Mouse (Mus musculus): ENCODE results near the gene Mcl1.
"Not testable (repeated sequence)": the region's sequence is repeated elsewhere in the genome, so short reads cannot be mapped to it uniquely, and the experiment has no call there.

Mcl1 gene

GRCm38 (mm10) chr3:95685301-95685700 lies 26.7 kb downstream of the Mcl1 start:
- no peak for DNase-seq (ENCODE audit: extremely low read depth, low read depth, low spot score)

- no peak for DNase-seq (ENCODE audit: extremely low read depth, low read depth, low spot score)
Observed at GRCm38 (mm10) chr3:95685701-95686100, 27.1 kb downstream of the Mcl1 start.

DNA sequence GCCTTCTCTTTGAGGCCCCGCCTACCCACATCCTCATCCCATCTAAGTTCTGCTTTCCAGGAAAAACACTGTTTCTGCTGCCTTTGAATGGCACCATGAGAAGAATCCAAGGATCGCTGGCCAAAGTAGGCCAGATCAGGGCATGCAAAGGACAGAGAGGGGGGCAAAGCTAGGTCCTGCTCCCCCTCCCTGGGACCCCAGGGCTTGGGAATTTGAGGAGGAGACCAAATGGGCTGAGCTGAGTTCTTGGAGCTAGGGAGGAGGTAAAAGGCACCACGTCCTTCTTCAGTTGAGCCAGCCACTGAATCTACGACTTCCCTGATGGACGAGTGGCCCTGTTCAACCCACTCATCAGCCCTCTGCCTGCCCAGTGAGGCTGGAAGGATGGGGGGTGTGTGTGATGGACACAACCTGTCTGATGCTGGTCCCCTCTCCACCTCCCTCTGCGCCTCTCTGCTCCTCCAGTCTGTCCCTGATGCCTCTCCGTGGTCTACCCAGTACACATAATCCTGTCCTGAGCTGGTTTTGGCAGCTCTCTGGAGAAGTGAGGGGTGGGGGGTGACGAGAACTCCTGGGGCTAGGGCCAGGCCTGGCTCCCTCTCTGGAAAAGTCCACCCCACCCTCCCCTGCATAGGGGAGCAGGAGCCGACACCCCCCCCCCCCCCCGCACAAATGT lies 28.0 kb downstream of the Mcl1 start:
- no peak for DNase-seq (ENCODE audit: extremely low read depth, low read depth, low spot score)

DNA sequence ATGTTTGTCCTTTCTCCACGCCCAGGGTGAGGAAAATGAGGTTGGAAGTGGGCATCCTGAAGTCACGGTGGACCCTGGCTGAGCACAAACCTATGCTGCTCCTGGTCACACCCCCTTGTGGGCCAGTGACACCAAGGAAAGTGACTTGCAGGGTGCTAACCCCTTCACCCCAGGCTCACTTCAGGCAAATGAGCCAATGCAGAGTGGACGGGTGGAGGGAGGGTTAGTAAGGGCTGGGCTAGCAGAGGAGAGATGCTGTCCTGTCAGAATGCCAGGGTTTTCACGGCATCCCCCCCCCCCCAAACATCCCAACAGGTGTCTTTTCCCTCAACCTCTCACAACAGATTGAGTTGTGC lies 28.6 kb downstream of the Mcl1 start:
- DNase-seq (ENCODE audit: extremely low read depth, low read depth, low spot score) = no peak

GRCm38 (mm10) chr3:95687524-95688421 lies 29.2 kb downstream of the Mcl1 start, which contains the start of gene Adamtsl4:
Gene Adamtsl4 (minus strand): TSS chr3:95687917.
- DNase-seq (ENCODE audit: extremely low read depth, low read depth, low spot score) = no peak

DNA sequence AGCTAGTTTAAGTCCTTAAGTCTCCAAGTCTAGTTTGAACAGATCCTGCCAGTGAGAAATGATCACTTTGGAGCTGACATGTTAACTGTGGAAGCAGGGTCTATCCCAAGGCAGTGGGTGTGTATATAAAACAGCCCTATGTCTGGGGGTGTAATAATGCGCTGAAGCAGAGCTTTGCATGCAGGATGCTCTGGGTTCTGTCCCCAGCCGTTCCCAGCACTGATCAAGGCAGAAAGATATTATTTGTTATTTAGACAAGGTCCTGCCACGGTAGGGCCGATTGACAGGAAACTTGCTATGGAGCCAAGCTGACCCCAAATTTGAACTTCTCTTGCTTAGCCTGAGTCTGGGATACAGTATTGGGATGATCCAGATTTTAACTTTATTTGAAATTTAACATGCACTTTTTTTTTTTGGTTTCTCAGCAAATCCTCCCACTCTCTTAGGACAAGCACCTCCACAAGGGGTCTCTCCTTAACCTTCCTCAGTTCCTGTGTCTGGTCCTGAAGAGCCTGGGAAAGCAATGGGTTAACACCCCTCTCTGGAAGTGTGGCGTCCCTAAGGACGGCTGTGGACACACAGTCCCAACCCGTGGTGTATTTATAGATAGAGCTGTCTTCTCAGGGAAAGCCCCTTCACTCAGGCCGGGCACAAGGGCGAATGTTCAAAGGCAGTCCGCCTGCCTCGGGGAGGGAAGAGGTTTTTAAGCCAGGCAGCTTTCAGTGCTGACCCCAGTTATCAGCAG lies 30.8 kb downstream of the Mcl1 start:
- no peak for DNase-seq (ENCODE audit: extremely low read depth, low read depth, low spot score)

DNA sequence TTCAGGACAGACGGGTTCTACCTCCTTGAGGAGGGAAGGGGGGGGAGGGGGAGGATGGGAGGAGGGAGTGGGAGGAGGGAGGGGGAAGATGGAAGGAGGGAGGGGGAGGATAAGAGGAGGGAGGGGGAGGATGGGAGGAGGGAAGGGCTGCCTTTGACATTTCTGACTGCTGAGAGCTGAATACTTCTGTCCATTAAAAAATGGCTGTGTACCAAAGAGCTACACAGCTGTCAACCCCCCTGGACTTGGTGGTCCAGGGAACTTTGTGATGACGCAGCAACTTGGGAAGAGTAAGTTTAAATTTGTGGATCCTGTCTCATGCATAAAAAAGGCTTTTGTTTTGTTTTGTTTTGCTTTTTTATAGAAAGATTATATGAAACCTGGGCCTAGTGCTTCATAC lies 31.4 kb downstream of the Mcl1 start:
- DNase-seq (ENCODE audit: extremely low read depth, low read depth, low spot score) = no peak

DNA sequence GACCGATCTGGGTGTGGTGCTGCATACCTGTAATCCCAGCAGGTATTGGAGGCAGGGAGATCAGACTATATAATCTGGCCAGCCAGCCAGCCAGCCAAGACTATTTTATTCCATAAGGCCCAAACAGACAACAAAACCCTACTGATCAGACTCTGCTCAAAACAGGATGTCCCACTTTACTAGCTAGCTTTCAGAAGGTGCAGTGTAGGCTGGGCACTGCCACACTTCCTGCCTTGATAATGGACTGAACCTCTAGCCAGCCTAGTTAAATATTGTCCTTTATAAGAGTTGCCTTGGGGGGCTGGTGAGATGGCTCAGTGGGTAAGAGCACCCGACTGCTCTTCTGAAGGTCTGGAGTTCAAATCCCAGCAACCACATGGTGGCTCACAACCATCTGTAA lies 32.0 kb downstream of the Mcl1 start:
- DNase-seq (ENCODE audit: extremely low read depth, low read depth, low spot score) = not testable (repeated sequence)

DNA sequence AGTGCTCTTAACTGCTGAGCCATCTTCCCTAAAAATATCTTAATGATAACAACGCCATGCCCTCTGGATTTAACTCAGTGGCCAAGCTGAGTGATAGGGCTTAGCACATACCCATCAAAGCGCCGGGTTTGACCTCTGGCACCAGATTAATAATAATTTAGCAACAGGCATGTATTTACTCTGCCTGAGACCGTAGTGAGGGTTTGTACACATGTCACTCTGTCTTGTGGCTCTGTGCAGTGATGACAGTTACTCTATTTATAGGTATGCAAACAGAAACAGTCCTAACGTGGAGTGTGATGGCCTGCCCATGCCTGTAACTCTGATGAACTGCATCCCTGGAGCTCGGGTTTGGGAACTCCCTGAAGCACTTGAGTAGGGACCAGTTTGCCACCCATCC lies 34.1 kb downstream of the Mcl1 start:
- DNase-seq (ENCODE audit: extremely low read depth, low read depth, low spot score) = no peak

DNA sequence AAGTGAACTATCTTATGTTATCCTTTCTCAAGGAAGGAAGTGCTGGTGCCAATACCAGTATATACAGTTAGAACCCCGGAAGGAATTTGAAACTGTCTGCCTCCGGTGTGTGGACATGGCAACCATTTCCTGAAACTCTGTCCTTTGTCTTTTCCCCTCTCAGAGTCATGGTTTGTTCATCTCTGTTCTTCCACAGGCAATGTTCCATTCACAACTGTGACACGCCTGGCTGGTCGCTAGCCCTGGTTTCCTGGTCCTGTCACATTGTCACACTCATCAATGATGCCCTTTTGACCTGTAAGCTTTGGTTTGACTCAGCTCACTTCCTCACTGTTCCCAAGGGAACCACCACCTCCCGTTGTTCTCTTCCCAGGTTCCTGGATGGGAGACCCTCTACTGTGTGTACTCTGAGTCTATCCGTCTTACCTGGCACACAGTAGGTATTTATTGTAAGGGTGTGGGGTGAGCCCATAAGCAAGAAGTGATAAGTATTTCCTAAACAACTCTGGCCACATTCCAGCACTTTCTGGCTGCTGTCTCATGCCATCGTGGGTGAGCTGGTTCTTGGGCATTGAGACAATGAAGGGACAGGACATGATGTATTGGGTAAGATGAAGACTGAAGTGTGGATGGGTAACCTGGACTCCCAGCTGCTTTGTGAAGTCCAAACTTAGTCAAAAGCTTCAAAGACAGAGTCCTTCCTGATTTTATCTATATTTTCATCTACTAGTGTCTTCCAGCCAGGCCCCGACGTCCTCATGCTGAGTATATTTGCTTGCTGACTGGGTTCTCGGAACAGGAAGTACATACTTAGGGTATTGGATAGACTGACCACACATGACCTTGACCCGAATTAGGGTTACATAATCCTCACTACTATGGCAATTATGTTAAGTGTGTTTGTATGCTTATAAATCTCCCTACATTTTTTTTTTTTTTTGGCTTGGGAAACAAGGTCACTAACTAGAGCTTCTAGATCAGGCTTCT lies 35.5 kb downstream of the Mcl1 start:
- DNase-seq (ENCODE audit: extremely low read depth, low read depth, low spot score) = no peak

GRCm38 (mm10) chr3:95694808-95695703 lies 36.5 kb downstream of the Mcl1 start:
- DNase-seq (ENCODE audit: extremely low read depth, low read depth, low spot score) = no peak

DNA sequence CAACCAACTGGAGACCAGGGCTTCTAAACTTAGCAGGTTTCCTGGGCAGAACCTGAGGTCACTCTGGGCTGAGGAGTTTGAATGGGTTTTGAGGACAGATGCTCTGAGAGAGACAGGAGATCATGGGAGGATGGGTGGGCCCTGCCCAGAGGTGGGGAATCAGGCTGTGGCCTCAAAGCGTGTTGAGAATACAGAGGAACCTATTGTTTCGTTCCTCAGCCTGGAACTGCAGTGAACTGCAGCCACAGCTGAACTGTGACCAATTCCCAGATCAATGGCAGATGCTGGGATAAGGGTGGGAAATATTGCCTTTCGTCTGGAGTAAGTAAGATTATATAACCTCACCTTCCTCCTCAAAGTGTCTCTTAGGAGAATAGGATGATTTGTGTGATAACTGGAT lies 37.2 kb downstream of the Mcl1 start:
- DNase-seq (ENCODE audit: extremely low read depth, low read depth, low spot score) = no peak

DNA sequence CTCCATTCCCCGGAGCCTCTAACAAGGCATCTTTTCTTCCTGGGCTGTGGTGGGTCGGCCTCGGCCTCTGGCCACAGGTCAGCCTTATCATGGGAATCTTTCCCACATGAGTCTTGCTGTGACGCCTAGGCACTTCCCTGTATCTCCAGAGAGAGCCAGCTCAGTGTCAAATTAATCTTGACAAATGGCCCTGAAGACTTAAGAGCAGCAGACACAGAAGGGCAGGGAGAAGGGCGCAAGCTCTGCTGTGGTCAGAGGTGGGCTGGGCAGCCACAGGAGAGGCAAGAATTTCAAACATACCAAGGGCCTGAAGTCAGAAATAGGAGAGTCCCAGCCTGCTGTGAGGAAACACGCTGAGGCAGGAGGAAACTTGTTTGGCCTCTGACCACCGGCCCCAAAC lies 37.8 kb downstream of the Mcl1 start:
- no peak for DNase-seq (ENCODE audit: extremely low read depth, low read depth, low spot score)

DNA sequence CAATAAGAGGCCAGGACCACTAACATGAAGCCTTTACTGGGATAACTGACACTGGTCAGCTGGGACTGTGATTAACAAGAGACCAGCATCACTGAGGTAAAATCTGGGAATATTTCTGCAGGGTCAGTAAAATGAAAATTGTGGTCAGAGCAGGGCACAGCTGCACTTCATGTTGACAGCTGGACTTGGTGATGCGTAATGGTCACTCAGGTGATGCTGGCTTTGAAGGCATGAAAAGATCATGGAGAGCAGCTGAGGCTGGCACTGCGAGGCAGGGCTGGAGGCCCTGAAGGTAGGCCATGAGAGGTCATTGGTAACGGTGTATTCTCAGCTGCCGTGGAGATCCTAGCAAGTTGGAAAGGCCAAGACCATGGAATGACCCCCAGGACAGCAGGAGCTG lies 39.7 kb downstream of the Mcl1 start:
- DNase-seq (ENCODE audit: extremely low read depth, low read depth, low spot score) = no peak

- DNase-seq (ENCODE audit: extremely low read depth, low read depth, low spot score) = no peak
Observed at GRCm38 (mm10) chr3:95700233-95700681, 41.7 kb downstream of the Mcl1 start.

GRCm38 (mm10) chr3:95701085-95701484 lies 42.5 kb downstream of the Mcl1 start:
- DNase-seq (ENCODE audit: extremely low read depth, low read depth, low spot score) = no peak

GRCm38 (mm10) chr3:95701877-95702540 lies 43.4 kb downstream of the Mcl1 start:
- no peak for DNase-seq (ENCODE audit: extremely low read depth, low read depth, low spot score)

DNA sequence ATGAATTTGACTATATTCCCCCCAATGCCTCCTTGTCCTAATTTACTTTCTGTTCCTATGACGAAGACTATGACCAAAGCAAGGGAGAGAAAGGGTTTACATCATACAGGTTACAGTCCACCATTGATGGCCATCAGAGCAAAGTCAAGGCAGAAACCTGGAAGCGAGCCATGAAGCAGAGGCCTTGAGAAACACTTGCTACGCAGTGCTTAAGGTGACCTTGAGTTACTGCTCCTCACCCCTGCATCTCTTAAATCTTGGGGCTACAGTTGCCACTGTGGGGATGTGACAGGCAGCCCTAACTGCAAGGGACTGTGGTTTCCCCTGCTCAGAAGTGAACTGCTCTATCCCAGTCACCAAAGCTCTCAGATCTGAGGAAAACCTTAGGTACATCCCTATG lies 44.7 kb downstream of the Mcl1 start:
- no peak for DNase-seq (ENCODE audit: extremely low read depth, low read depth, low spot score)

- no peak for DNase-seq (ENCODE audit: extremely low read depth, low read depth, low spot score)
Observed at GRCm38 (mm10) chr3:95704612-95705011, 46.0 kb downstream of the Mcl1 start.
